Mouse (Mus musculus): ENCODE results near the gene Dhh. TPM values are rescaled to one million over a fixed set of nuclear protein-coding genes. Genes with fewer than 3 reads are reported as not detected.
"Not testable (repeated sequence)": the region's sequence is repeated elsewhere in the genome, so short reads cannot be mapped to it uniquely, and the experiment has no call there.

The Dhh gene
- polyA plus RNA-seq, 1 experiment from 2014 or later = 0.46 TPM

DNA sequence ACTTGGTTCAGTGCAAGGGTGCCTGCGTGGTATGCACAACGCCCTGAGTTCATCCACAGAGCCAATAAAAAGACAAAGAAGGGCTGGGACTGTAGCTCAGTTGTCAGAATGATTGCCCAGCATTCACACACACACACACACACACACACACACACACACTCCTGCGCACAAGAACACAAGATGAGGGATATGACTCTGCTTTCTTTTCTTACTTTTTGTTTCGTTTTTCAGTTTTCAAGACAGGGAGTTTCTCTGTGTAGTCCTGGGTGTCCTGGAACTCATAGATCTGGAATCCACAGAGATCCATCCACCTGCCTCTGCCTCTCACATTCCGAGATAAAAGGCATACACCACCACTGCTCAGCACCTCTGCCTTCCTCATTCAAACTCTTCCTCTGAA lies 29.2 kb upstream of the Dhh start:
- Histone ChIP-seq H3K27ac (no peak overlapping the region), H3K4me1 (replicated peaks) (peaks cover 13% of the 10 kb centered on the region; the same call in 1 of the 2 replicates), H3K36me3 (peaks cover 22% of the 10 kb centered on the region), H3K9me3 (no peaks in the 10 kb centered on the region), H3K4me3 (no peak overlapping the region), H3K27me3 (ENCODE audit: insufficient read depth, poor library complexity, severe bottlenecking) (no peaks in the 10 kb centered on the region)
- 84% methylated on average over 5 of the region's 5 CpGs for WGBS
- DNase-seq (ENCODE audit: low spot score) = no peak

DNA sequence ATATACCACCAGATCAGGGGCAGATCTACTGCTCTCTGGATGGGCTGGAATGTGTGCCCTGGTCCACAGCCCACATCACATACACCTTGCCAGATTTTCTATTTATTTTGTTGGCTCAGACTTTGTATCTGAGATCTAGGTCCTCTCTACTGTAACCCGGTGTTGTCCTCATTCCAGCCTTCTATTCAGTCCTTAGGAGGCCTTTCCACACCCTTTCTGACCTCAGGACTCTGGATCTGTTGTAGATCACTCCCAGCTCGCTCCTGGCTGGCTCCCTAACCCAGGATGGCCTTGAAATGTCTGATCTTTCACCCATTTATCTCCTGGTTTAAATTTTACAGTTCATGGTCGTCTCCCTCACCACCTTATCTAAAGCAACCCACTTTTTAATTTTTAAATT lies 26.3 kb upstream of the Dhh start:
- WGBS = 80% methylated on average over 3 of the region's 3 CpGs
- H3K27ac ChIP-seq = no peak overlapping the region
- peaks cover 13% of the 10 kb centered on the region; the same call in 1 of the 2 replicates for H3K4me1 ChIP-seq (replicated peaks)
- no peak for DNase-seq (ENCODE audit: low spot score)
- no peak overlapping the region for H3K4me3 ChIP-seq
- no peaks in the 10 kb centered on the region for H3K27me3 ChIP-seq (ENCODE audit: insufficient read depth, poor library complexity, severe bottlenecking)
- H3K36me3 ChIP-seq = peaks cover 8% of the 10 kb centered on the region; the same call in 1 of the 2 replicates
- no peaks in the 10 kb centered on the region for H3K9me3 ChIP-seq

DNA sequence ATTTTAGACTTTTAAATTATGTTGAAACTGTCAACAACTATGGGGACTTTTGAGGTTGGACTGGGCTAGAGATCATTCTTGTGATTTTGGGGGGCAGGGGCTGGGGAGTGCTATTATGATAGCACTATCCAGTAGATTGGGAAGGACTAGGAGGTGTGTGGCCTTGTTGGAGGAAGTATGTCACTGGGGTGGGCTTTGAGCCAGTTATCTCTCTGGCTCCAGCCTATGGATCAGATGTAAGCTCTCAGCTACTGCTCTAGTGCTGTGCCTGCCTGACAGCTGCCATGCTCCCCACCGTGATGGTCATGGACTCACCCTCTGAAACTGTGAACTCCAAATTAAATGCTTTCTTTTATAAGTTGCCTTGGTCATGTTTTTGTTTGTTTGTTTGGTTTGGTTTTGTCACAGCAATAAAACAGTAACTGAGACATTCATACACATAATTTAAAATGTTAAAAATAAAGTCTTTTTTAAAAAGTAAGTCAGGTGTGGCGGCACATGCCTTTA lies 24.7 kb upstream of the Dhh start:
- 91% methylated on average over 2 of the region's 2 CpGs for WGBS
- Histone ChIP-seq H3K27me3 (ENCODE audit: insufficient read depth, poor library complexity, severe bottlenecking) (no peaks in the 10 kb centered on the region), H3K4me1 (replicated peaks) (peaks cover 6% of the 10 kb centered on the region), H3K4me3 (no peak overlapping the region), H3K9me3 (no peaks in the 10 kb centered on the region), H3K36me3 (peaks cover 8% of the 10 kb centered on the region; the same call in 1 of the 2 replicates), H3K27ac (no peak overlapping the region)
- DNase-seq (ENCODE audit: low spot score) = no peak

DNA sequence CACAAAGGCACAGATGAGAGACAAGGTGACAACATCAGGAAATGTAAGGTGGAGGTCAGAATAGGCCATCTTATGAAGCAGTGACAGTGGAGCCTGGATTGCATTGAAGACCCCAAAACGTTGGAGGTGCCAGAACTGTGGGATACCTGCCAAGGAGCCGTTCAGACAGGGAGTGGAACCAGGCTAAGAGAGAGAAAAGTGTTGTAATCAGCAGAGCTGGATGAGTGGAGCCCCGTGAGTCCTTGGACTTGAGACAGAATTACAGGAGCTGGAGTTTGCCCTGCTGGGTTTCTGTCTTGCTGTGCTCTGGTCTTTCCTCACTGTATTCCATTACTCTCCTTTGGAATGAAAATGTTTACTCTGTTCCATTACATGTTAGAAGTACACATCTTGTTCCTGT lies 24.2 kb upstream of the Dhh start:
- no peak overlapping the region for H3K4me3 ChIP-seq
- H3K4me1 ChIP-seq (replicated peaks) = peaks cover 7% of the 10 kb centered on the region
- no peaks in the 10 kb centered on the region for H3K27me3 ChIP-seq (ENCODE audit: insufficient read depth, poor library complexity, severe bottlenecking)
- 63% methylated on average over 3 of the region's 3 CpGs for WGBS
- no peak overlapping the region for H3K27ac ChIP-seq
- DNase-seq (ENCODE audit: low spot score) = no peak
- H3K9me3 ChIP-seq = no peaks in the 10 kb centered on the region
- peaks cover 8% of the 10 kb centered on the region; the same call in 1 of the 2 replicates for H3K36me3 ChIP-seq

DNA sequence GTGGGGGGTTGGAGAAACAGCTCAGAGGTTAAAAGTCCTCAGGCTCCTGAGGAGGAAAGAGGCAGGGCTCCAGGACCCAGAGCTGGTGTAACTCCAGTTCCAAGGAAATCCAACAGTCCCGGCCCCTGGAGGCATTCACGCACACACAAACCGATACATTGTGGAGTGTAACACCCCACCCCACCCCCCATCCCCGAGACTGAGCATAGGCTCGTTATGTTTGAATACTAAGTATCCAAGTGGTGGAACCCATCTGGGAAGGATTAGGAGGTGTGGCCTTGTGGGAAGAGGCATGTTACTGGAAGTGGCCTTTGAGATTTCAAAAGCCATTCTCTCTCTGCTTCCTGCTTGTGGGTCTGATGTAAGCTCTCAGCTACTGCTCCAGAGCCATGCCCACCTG lies 23.2 kb upstream of the Dhh start:
- WGBS = 87% methylated on average over 5 of the region's 5 CpGs
- peaks cover 18% of the 10 kb centered on the region for H3K4me1 ChIP-seq (replicated peaks)
- no peaks in the 10 kb centered on the region for H3K9me3 ChIP-seq
- H3K27me3 ChIP-seq (ENCODE audit: insufficient read depth, poor library complexity, severe bottlenecking) = no peaks in the 10 kb centered on the region
- no peak overlapping the region for H3K27ac ChIP-seq
- DNase-seq (ENCODE audit: low spot score) = no peak
- H3K4me3 ChIP-seq = no peak overlapping the region
- peaks cover 8% of the 10 kb centered on the region; the same call in 1 of the 2 replicates for H3K36me3 ChIP-seq

DNA sequence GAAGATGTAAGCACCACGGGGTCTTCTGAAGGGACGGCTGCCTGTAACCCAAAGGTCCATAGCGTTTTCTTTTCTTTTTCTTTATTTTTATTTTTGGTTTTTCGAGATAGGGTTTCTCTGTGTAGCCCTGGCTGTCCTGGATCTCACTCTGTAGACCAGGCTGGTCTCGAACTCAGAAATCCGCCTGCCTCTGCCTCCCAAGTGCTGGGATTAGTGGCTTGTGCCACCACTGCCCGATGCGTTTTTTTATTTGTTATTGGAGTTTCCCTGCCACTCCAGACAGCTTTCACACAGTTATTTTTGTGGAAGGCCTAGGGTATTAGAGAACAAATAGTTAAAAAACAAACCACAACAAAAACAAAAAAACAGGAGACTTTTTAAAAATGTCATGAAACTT lies 20.2 kb upstream of the Dhh start:
- H3K27me3 ChIP-seq (ENCODE audit: insufficient read depth, poor library complexity, severe bottlenecking); DNase-seq (ENCODE audit: low spot score); H3K9me3 ChIP-seq: not testable (repeated sequence)
- peaks cover 35% of the 10 kb centered on the region for H3K4me1 ChIP-seq (replicated peaks)
- peak overlapping the region; percentile 96 for H3K27ac ChIP-seq
- H3K4me3 ChIP-seq = peak overlapping the region; percentile 95
- 28% methylated on average over 8 of the region's 8 CpGs for WGBS
- H3K36me3 ChIP-seq = peaks cover 29% of the 10 kb centered on the region

DNA sequence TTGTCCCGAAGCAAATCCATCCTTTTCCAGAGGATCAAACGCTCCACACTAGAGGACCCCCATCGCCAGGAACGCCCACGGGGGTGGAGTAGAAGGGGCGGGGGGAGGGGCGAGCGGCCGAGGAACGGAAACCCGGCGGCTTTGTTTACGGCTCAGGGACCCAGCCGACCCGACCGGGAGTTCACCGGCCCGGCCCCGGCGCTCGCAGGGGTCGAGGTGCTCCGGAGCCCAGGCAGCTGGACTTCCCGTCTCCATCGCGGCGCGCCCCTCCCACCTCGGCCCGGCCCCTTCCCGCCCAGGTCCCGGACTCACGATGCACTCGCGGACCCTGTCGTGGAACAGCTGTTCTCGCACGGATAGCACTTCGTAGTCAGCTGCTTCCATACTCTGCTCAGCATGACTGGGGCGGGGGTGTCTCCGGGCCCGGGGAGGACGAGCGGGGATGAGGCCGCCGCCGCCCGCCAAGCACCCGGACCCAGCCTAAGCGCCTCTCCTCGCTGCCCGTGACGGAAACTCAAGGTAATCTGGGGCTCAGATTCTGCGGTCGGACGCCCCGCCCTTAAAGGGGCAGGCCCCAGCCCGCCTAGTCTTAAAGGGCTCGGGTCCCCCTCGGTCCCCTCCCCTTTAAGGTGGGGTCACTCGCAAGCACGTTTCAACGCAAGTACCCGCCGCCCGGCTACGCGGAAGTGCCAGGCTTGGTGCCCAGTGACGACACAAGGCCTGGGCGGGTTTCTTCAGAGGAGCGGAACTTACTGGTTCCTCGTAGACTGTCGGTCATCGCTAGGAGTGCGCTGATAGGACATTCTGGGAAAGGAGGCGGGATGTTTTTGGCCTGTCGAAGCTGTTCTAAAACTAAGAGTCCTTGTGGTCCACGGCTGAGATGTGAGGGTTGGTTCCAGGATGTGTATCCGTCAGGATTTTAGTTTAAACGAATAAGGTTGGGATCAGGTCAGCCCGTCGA lies 19.5 kb upstream of the Dhh start, which contains the start of gene Lmbr1l:
Lmbr1l (minus strand) TSS at position 694 of the 961 bp plus-strand sequence.
- H3K27ac ChIP-seq = peak within 1 kb of the TSS; percentile 96
- peak within 1 kb of the TSS; percentile 95 for H3K4me3 ChIP-seq
- no peaks in the 10 kb centered on the region for H3K27me3 ChIP-seq (ENCODE audit: insufficient read depth, poor library complexity, severe bottlenecking)
- H3K9me3 ChIP-seq = no peaks in the 10 kb centered on the region
- H3K36me3 ChIP-seq = peaks cover 35% of the 10 kb centered on the region
- under 1% methylated on average over 82 of the region's 82 CpGs for WGBS
- DNase-seq (ENCODE audit: low spot score) = peak; percentile 99
- peaks cover 35% of the 10 kb centered on the region for H3K4me1 ChIP-seq (replicated peaks)

DNA sequence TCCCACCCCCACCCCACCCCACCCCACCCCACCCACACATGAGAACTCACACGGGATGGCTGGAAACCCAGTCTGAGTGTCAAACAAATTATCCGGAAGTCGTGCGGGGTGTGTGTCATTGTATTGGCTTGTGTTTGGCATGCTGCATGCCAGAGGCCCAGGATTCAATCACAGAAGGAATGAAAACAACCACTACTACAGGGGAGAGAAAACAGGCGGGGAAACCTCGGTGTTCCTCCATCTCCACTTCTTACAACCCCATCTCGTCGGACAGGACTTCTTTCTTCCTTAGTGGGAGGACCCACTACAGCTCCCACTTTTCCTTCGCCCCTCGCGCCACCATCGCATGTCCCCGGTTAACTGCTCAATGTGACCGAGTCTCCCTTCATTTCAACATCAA lies 18.8 kb upstream of the Dhh start:
- peak overlapping the region; percentile 95 for H3K4me3 ChIP-seq

DNA sequence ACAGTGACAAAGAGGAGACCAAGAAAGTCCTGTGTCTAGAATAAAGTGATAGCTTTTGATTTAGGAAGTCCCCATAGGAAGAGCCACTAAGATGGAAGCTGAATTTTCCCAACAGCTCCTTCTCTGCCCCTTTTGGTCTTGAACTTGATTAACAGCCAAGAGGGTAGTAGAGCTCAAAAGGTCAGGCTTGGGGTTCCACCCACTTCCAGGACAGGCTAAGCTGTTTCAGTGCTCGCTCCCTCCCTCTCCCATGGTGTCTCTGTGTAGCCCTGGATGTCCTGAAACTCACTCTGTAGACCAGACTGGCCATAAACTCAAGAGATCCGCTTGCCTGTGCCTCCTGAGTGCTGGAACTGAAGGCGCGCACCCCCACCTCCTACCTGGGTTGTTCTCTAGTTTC lies 17.7 kb upstream of the Dhh start:
- Histone ChIP-seq H3K9me3 (no peaks in the 10 kb centered on the region), H3K36me3 (peaks cover 48% of the 10 kb centered on the region), H3K27me3 (ENCODE audit: insufficient read depth, poor library complexity, severe bottlenecking) (no peaks in the 10 kb centered on the region), H3K27ac (peak overlapping the region; percentile 96; the same call in 1 of the 2 replicates), H3K4me1 (replicated peaks) (peaks cover 35% of the 10 kb centered on the region), H3K4me3 (peak overlapping the region; percentile 95)
- DNase-seq (ENCODE audit: low spot score) = no peak
- WGBS = 95% methylated on average over 4 of the region's 4 CpGs

More for the DNA sequence above, 18.8 kb upstream of the Dhh start:
- no peak for DNase-seq (ENCODE audit: low spot score)
- Histone ChIP-seq H3K9me3 (no peaks in the 10 kb centered on the region), H3K4me1 (replicated peaks) (peaks cover 35% of the 10 kb centered on the region), H3K27ac (peak overlapping the region; percentile 96), H3K36me3 (peaks cover 43% of the 10 kb centered on the region), H3K27me3 (ENCODE audit: insufficient read depth, poor library complexity, severe bottlenecking) (no peaks in the 10 kb centered on the region)
- 0% methylated on average over 14 of the region's 14 CpGs for WGBS

DNA sequence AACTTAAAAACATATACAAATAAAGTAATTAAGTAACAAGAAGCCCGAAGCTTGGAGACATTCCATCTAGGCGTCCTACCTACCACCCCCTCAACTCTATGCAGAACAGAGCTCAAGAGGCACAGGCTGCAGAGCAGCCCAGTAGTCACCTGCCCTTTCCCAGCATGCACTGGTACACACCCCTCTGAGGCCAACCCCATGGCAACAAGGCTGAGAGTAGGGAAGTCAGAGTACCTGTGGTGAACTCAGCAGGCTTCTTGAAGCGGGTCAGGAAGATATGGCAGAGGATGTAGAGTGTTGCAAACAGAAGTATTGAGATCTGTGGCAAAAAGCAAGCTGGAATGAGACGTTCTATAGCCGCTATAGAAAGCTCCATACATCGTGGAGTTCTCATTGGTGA lies 16.6 kb upstream of the Dhh start:
- Histone ChIP-seq H3K9me3 (no peaks in the 10 kb centered on the region), H3K4me3 (no peak overlapping the region; the same call in 1 of the 2 replicates), H3K36me3 (peaks cover 59% of the 10 kb centered on the region), H3K27me3 (ENCODE audit: insufficient read depth, poor library complexity, severe bottlenecking) (no peaks in the 10 kb centered on the region), H3K27ac (no peak overlapping the region), H3K4me1 (replicated peaks) (peaks cover 35% of the 10 kb centered on the region)
- DNase-seq (ENCODE audit: low spot score) = no peak
- WGBS = 93% methylated on average over 6 of the region's 6 CpGs

DNA sequence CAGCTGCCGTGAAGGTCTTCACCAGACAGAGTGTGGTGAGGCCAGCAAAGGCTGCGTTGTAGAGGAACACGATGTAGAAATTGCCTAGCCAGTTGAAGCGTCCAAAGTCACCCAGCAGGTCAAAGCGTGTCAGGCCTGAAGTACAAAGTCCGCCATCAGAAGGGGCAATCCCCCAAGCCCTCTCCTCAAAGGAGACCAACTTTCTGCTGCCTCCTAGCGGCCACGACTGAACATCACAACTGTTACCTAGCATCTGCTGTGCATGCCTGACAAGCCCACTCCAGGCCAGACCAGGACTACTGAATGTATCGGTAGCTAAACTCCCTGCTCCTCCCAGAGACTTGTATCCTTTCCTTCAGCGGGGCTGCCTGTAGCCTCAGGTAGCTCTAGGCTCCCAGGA lies 6.4 kb upstream of the Dhh start:
- peaks cover 74% of the 10 kb centered on the region for H3K36me3 ChIP-seq
- peak; percentile 73 for DNase-seq (ENCODE audit: low spot score)

DNA sequence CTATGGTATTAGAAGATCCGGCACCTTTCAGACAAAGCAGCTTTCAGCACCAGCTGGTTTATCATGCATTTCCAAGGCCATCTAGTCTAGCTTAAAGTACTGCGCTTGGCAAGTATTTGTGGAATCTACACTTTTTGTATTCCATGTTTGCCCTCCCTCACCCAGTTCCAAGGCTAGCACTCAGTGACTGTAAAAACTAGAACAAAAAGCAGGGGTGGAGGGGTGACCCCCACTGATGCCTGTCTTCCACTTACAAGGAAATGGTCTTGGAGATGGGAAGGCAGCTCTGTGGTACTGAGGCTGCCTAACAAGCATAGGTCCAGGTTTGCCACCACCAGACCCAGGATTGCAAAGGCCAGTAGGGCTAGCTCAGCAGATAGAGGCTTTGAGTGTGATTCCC lies 4.3 kb upstream of the Dhh start:
- Histone ChIP-seq H3K27ac (no peak overlapping the region), H3K4me3 (no peak overlapping the region), H3K27me3 (ENCODE audit: insufficient read depth, poor library complexity, severe bottlenecking) (peaks cover 31% of the 10 kb centered on the region), H3K4me1 (replicated peaks) (peaks cover 18% of the 10 kb centered on the region), H3K9me3 (no peaks in the 10 kb centered on the region), H3K36me3 (peaks cover 53% of the 10 kb centered on the region)
- DNase-seq (ENCODE audit: low spot score) = no peak
- 94% methylated on average over 2 of the region's 2 CpGs for WGBS

More for the DNA sequence above, 6.4 kb upstream of the Dhh start:
- H3K27me3 ChIP-seq (ENCODE audit: insufficient read depth, poor library complexity, severe bottlenecking) = peaks cover 11% of the 10 kb centered on the region
- H3K4me1 ChIP-seq (replicated peaks) = 0 out of 2 replicates have a peak, but pooled peaks cover 7% of the 10 kb centered on the region
- H3K27ac ChIP-seq = peak overlapping the region; percentile 6; the same call in 1 of the 2 replicates
- no peak overlapping the region for H3K4me3 ChIP-seq
- WGBS = 31% methylated on average over 10 of the region's 10 CpGs
- no peaks in the 10 kb centered on the region for H3K9me3 ChIP-seq

DNA sequence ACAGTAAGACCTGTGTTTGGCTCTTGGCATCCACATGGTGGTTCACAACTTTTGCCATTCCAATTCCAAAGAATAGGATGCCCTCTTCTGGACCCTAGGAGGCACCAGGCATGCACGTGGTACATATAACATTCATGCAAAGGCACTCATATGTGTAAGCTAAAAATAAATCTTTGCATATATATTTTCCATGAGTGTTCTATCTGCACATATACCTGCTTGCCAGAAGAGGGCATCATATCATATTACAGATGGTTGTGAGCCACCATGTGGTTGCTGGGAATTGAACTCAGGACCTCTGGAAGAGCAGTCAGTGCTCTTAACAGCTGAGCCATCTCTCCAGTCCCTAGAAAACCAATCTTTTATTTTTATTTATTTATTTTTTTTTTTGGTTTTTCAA lies 3.2 kb upstream of the Dhh start:
- no peak for DNase-seq (ENCODE audit: low spot score)
- 80% methylated on average over 1 of the region's 1 CpGs for WGBS
- Histone ChIP-seq H3K4me3 (no peak overlapping the region), H3K27me3 (ENCODE audit: insufficient read depth, poor library complexity, severe bottlenecking) (peaks cover 42% of the 10 kb centered on the region), H3K36me3 (peaks cover 43% of the 10 kb centered on the region), H3K27ac (no peak overlapping the region), H3K9me3 (no peaks in the 10 kb centered on the region), H3K4me1 (replicated peaks) (peaks cover 27% of the 10 kb centered on the region)
